Mouse (Mus musculus): ENCODE measurements around the gene Elmo2.

GRCm38 (mm10) chr2:165241786-165242185, 84.5 kb downstream of the Elmo2 start:
- no peak for TF ChIP-seq CTCF (IDR thresholded peaks at IDR 0.05; ENCODE audit: low read depth, low read length)
- TF ChIP-seq POLR2A (IDR thresholded peaks at IDR 0.05; ENCODE audit: borderline replicate concordance, low read depth, low read length), result no peak
